Mouse (Mus musculus) monocyte, adult 2 months (primary cell): ENCODE data around the gene C2cd2.
"Not testable (repeated sequence)": the region's sequence is repeated elsewhere in the genome, so short reads cannot be mapped to it uniquely, and the experiment has no call there.

Source experiments
- DNase-seq, 2 experiments: peaks; one replicate each; pipeline ENCODE4 v3.0.0; 2022; ENCODE audit warnings: low spot score in 2 of 2, low read depth in 1 of 2

Gene C2cd2

GRCm38 (mm10) chr16:97948836-97949235 lies 13.6 kb downstream of the C2cd2 start:
- DNase-seq, result no peak

- DNase-seq, result not testable (repeated sequence)
These were observed 15.4 kb downstream of the C2cd2 start for GRCm38 (mm10) chr16:97946993-97947392.

GRCm38 (mm10) chr16:97941844-97942243 lies 20.6 kb downstream of the C2cd2 start:
- DNase-seq, result no peak

GRCm38 (mm10) chr16:97940471-97940973 lies 21.9 kb downstream of the C2cd2 start:
- no peak for DNase-seq

GRCm38 (mm10) chr16:97935815-97936214 lies 26.6 kb downstream of the C2cd2 start:
- DNase-seq, result no peak

GRCm38 (mm10) chr16:97930231-97930630 lies 32.2 kb downstream of the C2cd2 start:
- no peak for DNase-seq

- DNase-seq, result no peak
These were observed 32.9 kb downstream of the C2cd2 start for GRCm38 (mm10) chr16:97929520-97929919.

GRCm38 (mm10) chr16:97927331-97927938 lies 35.0 kb downstream of the C2cd2 start:
- DNase-seq, result no peak

GRCm38 (mm10) chr16:97926381-97926780 lies 36.0 kb downstream of the C2cd2 start:
- no peak for DNase-seq

GRCm38 (mm10) chr16:97925760-97926159 lies 36.6 kb downstream of the C2cd2 start:
- no peak for DNase-seq

- no peak for DNase-seq
These were observed 38.7 kb downstream of the C2cd2 start for GRCm38 (mm10) chr16:97923700-97924099.

- no peak for DNase-seq
These were observed 39.6 kb downstream of the C2cd2 start for GRCm38 (mm10) chr16:97922779-97923126.

- peak; percentile 56 to 71 for DNase-seq
These were observed 40.2 kb downstream of the C2cd2 start for GRCm38 (mm10) chr16:97921961-97922778.

- DNase-seq, result no peak
These were observed 41.8 kb downstream of the C2cd2 start for GRCm38 (mm10) chr16:97920621-97921020.

GRCm38 (mm10) chr16:97919793-97920192 lies 42.6 kb downstream of the C2cd2 start:
- no peak for DNase-seq

GRCm38 (mm10) chr16:97912873-97913272 lies 49.5 kb downstream of the C2cd2 start:
- no peak for DNase-seq

GRCm38 (mm10) chr16:97909356-97909755 lies 53.0 kb downstream of the C2cd2 start:
- no peak for DNase-seq

GRCm38 (mm10) chr16:97907496-97907895 lies 54.9 kb downstream of the C2cd2 start:
- DNase-seq, result no peak

- DNase-seq, result no peak
These were observed 56.1 kb downstream of the C2cd2 start for GRCm38 (mm10) chr16:97906337-97906736.

GRCm38 (mm10) chr16:97905449-97905991 lies 56.9 kb downstream of the C2cd2 start:
- no peak for DNase-seq

GRCm38 (mm10) chr16:97904035-97904434 lies 58.4 kb downstream of the C2cd2 start:
- no peak for DNase-seq

- DNase-seq, result no peak
These were observed 64.9 kb downstream of the C2cd2 start for GRCm38 (mm10) chr16:97897346-97898024.
